Mouse (Mus musculus) small intestine, adult 2 months (tissue): ENCODE measurements around the gene Zfp78.

ENCODE experiments used
- CTCF ChIP-seq: fragments of 200-500 bp; IDR thresholded peaks from 2 replicates; pipeline ENCODE4 v1.5.1; 2012; ENCODE audit warnings: low read depth, mild to moderate bottlenecking, control low read depth, inconsistent platforms, low read length, moderate library complexity, mixed read lengths; ENCODE audit not compliant: insufficient replicate concordance, insufficient read length; ENCODE audit errors: extremely low read depth
- POLR2A ChIP-seq: fragments of 200-500 bp; IDR thresholded peaks from 2 replicates; pipeline ENCODE4 v1.6.1; 2012; ENCODE audit warnings: low read depth, mild to moderate bottlenecking, control low read depth, inconsistent platforms, low read length, moderate library complexity

GRCm38 (mm10) chr7:6331233-6331956, 31.7 kb upstream of the Zfp78 start, which contains the start of gene Zfp583:
- TF ChIP-seq POLR2A: no peak
- no peak for TF ChIP-seq CTCF
